Mouse (Mus musculus) stomach, postnatal 0 days (tissue): ENCODE measurements around the gene Cacna2d1.

Experiments
- CTCF ChIP-seq: IDR thresholded peaks from 2 replicates; pipeline ENCODE4 v1.5.1; 2016; ENCODE audit warnings: antibody characterized with exemption, low read depth, mild to moderate bottlenecking, moderate library complexity
- EP300 ChIP-seq: optimal IDR thresholded peaks from 2 replicates; pipeline ENCODE3; 2016; ENCODE audit warnings: antibody characterized with exemption

DNA sequence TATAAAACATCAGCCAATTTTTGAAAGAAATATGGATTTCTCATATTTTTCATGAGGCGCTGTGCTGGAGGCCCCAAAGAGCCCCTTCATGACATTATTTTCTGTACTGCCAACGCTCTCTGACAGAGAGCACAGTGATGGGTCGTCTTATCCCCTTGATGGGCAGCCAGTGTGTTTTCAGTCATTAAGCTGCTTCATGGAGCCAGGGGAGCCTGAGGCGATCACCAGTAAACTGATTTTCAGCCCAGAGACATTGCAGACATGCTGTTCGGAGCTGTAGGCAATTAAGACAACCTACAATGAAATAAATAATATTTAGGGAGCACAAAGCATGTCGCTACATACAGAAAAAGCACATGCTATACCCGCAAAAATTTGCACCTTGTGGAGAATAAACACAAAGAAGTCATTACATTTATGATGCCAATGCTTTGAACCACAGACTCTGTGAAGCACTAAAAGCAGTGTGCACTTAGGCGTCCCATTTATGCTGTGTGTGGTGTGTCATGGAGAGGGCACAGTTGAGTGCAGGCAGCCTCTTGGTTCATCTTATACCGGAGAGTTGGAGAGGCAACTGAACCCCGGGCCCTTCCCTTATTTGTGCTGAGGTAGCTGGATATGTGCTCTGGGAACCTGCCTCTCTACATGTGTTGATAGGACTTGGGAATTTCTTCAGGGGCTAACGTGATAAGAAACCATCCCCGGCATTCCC is 57.1 kb downstream of the Cacna2d1 start:
- TF ChIP-seq EP300 (no peak), CTCF (no peak)
